In genomic region chrX:136820250-136820649, GRCm38 (mm10) we compare ENCODE assay signal across 8 mouse cellular contexts. TPM values are rescaled to one million over a fixed set of nuclear protein-coding genes. Genes with fewer than 3 reads are reported as not detected.
A peak's percentile ranks its signal among the peaks of the same experiment; 100 is the strongest.
DNase-seq lines count a peak whose midpoint lies in the region; ATAC-seq lines count a peak whose summit lies in the region.

No protein-coding gene starts in this region.

- peak; percentile 44; the same call in 1 of the 2 replicates for ATAC-seq in limb, embryonic 13.5 days (ENCODE audit: low FRiP score, low read depth)

- H3K36me3 ChIP-seq in limb, embryonic 13.5 days: no peaks in the 10 kb centered on the region
- H3K36me3 ChIP-seq in splenic B cell, adult 2 months (ENCODE audit: control insufficient read depth, insufficient read depth, low read length, poor library complexity, severe bottlenecking): no peaks in the 10 kb centered on the region

- peak; percentile 5 to 50 for DNase-seq in urinary bladder, adult 18-20 months (ENCODE audit: low spot score in 2 of 2)
- no peak for DNase-seq in urinary bladder, adult 2 months (ENCODE audit: low spot score)
- DNase-seq in cerebellum, postnatal 25 days: peak; percentile 71 to 83
- DNase-seq in gastrocnemius, adult 18-20 months (ENCODE audit: low spot score): peak; percentile 63
- DNase-seq in kidney, adult 9 months: peak; percentile 68
- peak; percentile 58 for DNase-seq in neural tube, embryonic 10.5 days (ENCODE audit: extremely low spot score, low spot score)
- peak; percentile 64 for DNase-seq in splenic B cell, adult 2 months (ENCODE audit: low read depth, low spot score)

- no peaks in the 10 kb centered on the region for H3K9me3 ChIP-seq in limb, embryonic 13.5 days

- no peaks in the 10 kb centered on the region for H3K4me1 ChIP-seq in limb, embryonic 13.5 days

- WGBS in limb, embryonic 13.5 days: 9% methylated on average over 1 of the region's 1 CpGs

- no peak overlapping the region for H3K4me3 ChIP-seq in limb, embryonic 13.5 days

- no peak overlapping the region for H3K9ac ChIP-seq in limb, embryonic 13.5 days

- peaks cover 19% of the 10 kb centered on the region; the same call in 1 of the 2 replicates for H3K27me3 ChIP-seq in limb, embryonic 13.5 days
- no peaks in the 10 kb centered on the region for H3K27me3 ChIP-seq in splenic B cell, adult 2 months (ENCODE audit: control insufficient read depth, insufficient read depth, low read length, poor library complexity, severe bottlenecking)

- no peak overlapping the region for H3K27ac ChIP-seq in limb, embryonic 13.5 days

- no peak overlapping the region for H3K4me2 ChIP-seq in limb, embryonic 13.5 days (replicated peaks)

RNA-seq across cellular contexts. Expression of gene Plp1, which starts 2.2 kb away (rescaled TPM):
- 22.3 and 23.9 TPM in 2 replicates for polyA plus RNA-seq in urinary bladder, adult 2 months (2012; rRNA removed)
- 1 to 10 TPM; 2.4 to 3.1 TPM for total RNA-seq in gastrocnemius, adult 18-20 months (2021)
- 7.3 and 7.6 TPM in 2 replicates for polyA plus RNA-seq in limb, embryonic 13.5 days (2015; fragmentation: Nextera tagmentation; extraction: Ambion mirVana)

RNA-seq across cellular contexts. Expression of gene Glra4, which starts 40.3 kb away (rescaled TPM):
- polyA plus RNA-seq in urinary bladder, adult 2 months (2012; rRNA removed): not detected in 2 replicates
- not detected for total RNA-seq in gastrocnemius, adult 18-20 months (2021)
- 0.10 and 0.20 TPM in 2 replicates for polyA plus RNA-seq in limb, embryonic 13.5 days (2015; fragmentation: Nextera tagmentation; extraction: Ambion mirVana)

RNA-seq across cellular contexts. Expression of gene Rab9b, which starts 48.3 kb away (rescaled TPM):
- polyA plus RNA-seq in urinary bladder, adult 2 months (2012; rRNA removed): 0.04 and 0.07 TPM in 2 replicates
- total RNA-seq in gastrocnemius, adult 18-20 months (2021): under 1 TPM in 1 of 2 experiments, not detected in 1; 0.05 TPM
- polyA plus RNA-seq in limb, embryonic 13.5 days (2015; fragmentation: Nextera tagmentation; extraction: Ambion mirVana): 0.22 and 0.46 TPM in 2 replicates
